Comparison of ENCODE assay signal across 21 mouse cellular contexts in genomic region chr19:53355065-53355464, GRCm38 (mm10). TPM values are rescaled to one million over a fixed set of nuclear protein-coding genes. Genes with fewer than 3 reads are reported as not detected.
DNase-seq lines count a peak whose midpoint lies in the region; ATAC-seq and TF ChIP-seq lines count a peak whose summit lies in the region.
"Had no signal": no experiment of that assay in that cellular context is flagged by ENCODE, and none has a peak within 500 bp of the region (broad histone marks: within the 10 kb centered on the region; RNA-seq: fewer than 3 reads in every experiment).

No protein-coding gene starts in this region.

- no peak overlapping the region for H3K4me3 ChIP-seq in layer of hippocampus, adult 2 months
- H3K4me3 ChIP-seq: erythroblast, embryonic 14.5 days; liver, embryonic 15.5 days; midbrain, embryonic 15.5 days had no signal

- no peak for TF ChIP-seq CTCF in layer of hippocampus, adult 2 months (conservative IDR thresholded peaks at IDR 0.05)

- H3K27ac ChIP-seq in layer of hippocampus, adult 2 months: peak overlapping the region; percentile 82; the same call in 1 of the 2 replicates
- H3K27ac ChIP-seq: hindbrain, embryonic 14.5 days; liver, embryonic 15.5 days; midbrain, embryonic 15.5 days had no signal

- no peak for DNase-seq in cerebellum, adult 8-10 months
- DNase-seq in layer of hippocampus, adult 2 months (ENCODE audit: low spot score in 2 of 2): no peak
- DNase-seq in layer of hippocampus, postnatal 10 days (ENCODE audit: low spot score in 2 of 2): no peak
- DNase-seq in cerebellum, adult 9-11 months: peak; percentile 76
- peak; percentile 56 to 80 for DNase-seq in right cerebral cortex, postnatal 36 days (ENCODE audit: low spot score in 2 of 2)
- no peak for DNase-seq in spleen, postnatal 14 days (ENCODE audit: low spot score in 2 of 2)
- DNase-seq in urinary bladder, postnatal 4 days (ENCODE audit: low spot score in 2 of 2): no peak
- DNase-seq: gastrocnemius, postnatal 10 days; lung, postnatal 10 days; thymus, adult 18-20 months had no signal

- ATAC-seq in cerebellum, adult (ENCODE audit: insufficient number of reproducible peaks, low FRiP score, low TSS enrichment): 0 out of 2 replicates have a peak, but pooled peaks have one; percentile 24
- ATAC-seq: CD4-positive, CD25-positive, alpha-beta regulatory T cell, adult 4 months; intestine, postnatal 0 days; midbrain, embryonic 15.5 days had no signal

RNA-seq across cellular contexts. Expression of gene Gm10197, which starts 16.5 kb away (rescaled TPM):
- not detected for total RNA-seq in layer of hippocampus, adult 2 months (2021)
- not detected for total RNA-seq in layer of hippocampus, postnatal 10 days (2021)
- total RNA-seq: common myeloid progenitor, adult 5-6 weeks; gastrocnemius, postnatal 10 days; heart, adult 8-10 months; left cerebral cortex, adult 8-10 months; megakaryocyte, adult 5-6 weeks had no signal

RNA-seq across cellular contexts. Expression of gene Smndc1, which starts 35.3 kb away (rescaled TPM):
- 10 to 100 TPM; 39.9 to 40.7 TPM for total RNA-seq in layer of hippocampus, adult 2 months (2021)
- total RNA-seq in layer of hippocampus, postnatal 10 days (2021): 10 to 100 TPM; 37.2 to 38.9 TPM

RNA-seq across cellular contexts. Expression of gene Mxi1, which starts 44.7 kb away (rescaled TPM):
- total RNA-seq in layer of hippocampus, adult 2 months (2021): 10 to 100 TPM; 62.8 to 68.6 TPM
- total RNA-seq in layer of hippocampus, postnatal 10 days (2021): 10 to 100 TPM; 52.0 to 57.0 TPM

Comparison
In these comparisons a context has a peak if more than half of its experiments do, and no peak if none do; other contexts are left out.
1. DNase-seq: peak in cerebellum, adult 9-11 months (single experiment) and right cerebral cortex, postnatal 36 days (2 of 2); none in cerebellum, adult 8-10 months (single experiment), layer of hippocampus, adult 2 months (0 of 2), layer of hippocampus, postnatal 10 days (0 of 2), spleen, postnatal 14 days (0 of 2) and urinary bladder, postnatal 4 days (0 of 2).